Mouse (Mus musculus): ENCODE measurements around the gene Dppa2. TPM values are rescaled to one million over a fixed set of nuclear protein-coding genes. Genes with fewer than 3 reads are reported as not detected.
"Not testable (repeated sequence)": the region's sequence is repeated elsewhere in the genome, so short reads cannot be mapped to it uniquely, and the experiment has no call there.

Dppa2 gene
- total RNA-seq (2018; cell fraction: chromatin; rRNA removed), result not detected
- total RNA-seq (2018; cell fraction: cytosol; rRNA removed), result not detected
- total RNA-seq (2018; cell fraction: nucleus; rRNA removed), result not detected
- not detected in 3 replicates for polyA plus RNA-seq (2018)

GRCm38 (mm10) chr16:48303509-48303908 lies at the start of gene Dppa2:
TSS of gene Dppa2 (plus strand) at chr16:48303908.
- 87% methylated on average over 7 of the region's 7 CpGs for WGBS (ENCODE audit: missing documents)
- H3K79me2 ChIP-seq (ENCODE audit: inconsistent target), result no peaks in the 10 kb centered on the region
- no peaks in the 10 kb centered on the region for H3K36me3 ChIP-seq (ENCODE audit: inconsistent target)

GRCm38 (mm10) chr16:48254584-48254983 lies 49.1 kb upstream of the Dppa2 start:
- Histone ChIP-seq H3K4me3 (ENCODE audit: inconsistent target) (no peak overlapping the region), H3K27ac (no peak overlapping the region), H3K36me3 (ENCODE audit: inconsistent target) (no peaks in the 10 kb centered on the region), H3K79me2 (ENCODE audit: inconsistent target) (no peaks in the 10 kb centered on the region)
- WGBS (ENCODE audit: missing documents), result 81% methylated on average over 5 of the region's 5 CpGs

More at GRCm38 (mm10) chr16:48303509-48303908, at the start of gene Dppa2:
- no peak within 1 kb of the TSS for H3K27ac ChIP-seq
- no peak within 1 kb of the TSS for H3K4me3 ChIP-seq (ENCODE audit: inconsistent target)

- 8% methylated on average over 4 of the region's 4 CpGs for WGBS (ENCODE audit: missing documents)
- Histone ChIP-seq H3K36me3 (ENCODE audit: inconsistent target) (no peaks in the 10 kb centered on the region), H3K79me2 (ENCODE audit: inconsistent target) (no peaks in the 10 kb centered on the region), H3K27ac (no peak overlapping the region), H3K4me3 (ENCODE audit: inconsistent target) (no peak overlapping the region)
These were observed 44.2 kb upstream of the Dppa2 start for GRCm38 (mm10) chr16:48259519-48259918.

- Histone ChIP-seq H3K27ac (no peak overlapping the region), H3K36me3 (ENCODE audit: inconsistent target) (no peaks in the 10 kb centered on the region), H3K4me3 (ENCODE audit: inconsistent target) (no peak overlapping the region), H3K79me2 (ENCODE audit: inconsistent target) (no peaks in the 10 kb centered on the region)
- 77% methylated on average over 1 of the region's 1 CpGs for WGBS (ENCODE audit: missing documents)
These were observed 40.8 kb upstream of the Dppa2 start for GRCm38 (mm10) chr16:48262901-48263300.

GRCm38 (mm10) chr16:48265856-48266255 lies 37.9 kb upstream of the Dppa2 start:
- 87% methylated on average over 4 of the region's 4 CpGs for WGBS (ENCODE audit: missing documents)
- Histone ChIP-seq H3K79me2 (ENCODE audit: inconsistent target) (no peaks in the 10 kb centered on the region), H3K4me3 (ENCODE audit: inconsistent target) (no peak overlapping the region), H3K27ac (no peak overlapping the region), H3K36me3 (ENCODE audit: inconsistent target) (no peaks in the 10 kb centered on the region)

GRCm38 (mm10) chr16:48276940-48277339 lies 26.8 kb upstream of the Dppa2 start:
- H3K27ac ChIP-seq, result no peak overlapping the region
- H3K4me3 ChIP-seq (ENCODE audit: inconsistent target), result no peak overlapping the region
- 88% methylated on average over 4 of the region's 4 CpGs for WGBS (ENCODE audit: missing documents)
- no peaks in the 10 kb centered on the region for H3K36me3 ChIP-seq (ENCODE audit: inconsistent target)
- no peaks in the 10 kb centered on the region for H3K79me2 ChIP-seq (ENCODE audit: inconsistent target)

GRCm38 (mm10) chr16:48280883-48281282 lies 22.8 kb upstream of the Dppa2 start:
- no peaks in the 10 kb centered on the region for H3K36me3 ChIP-seq (ENCODE audit: inconsistent target)
- 85% methylated on average over 4 of the region's 4 CpGs for WGBS (ENCODE audit: missing documents)
- no peak overlapping the region for H3K4me3 ChIP-seq (ENCODE audit: inconsistent target)
- H3K79me2 ChIP-seq (ENCODE audit: inconsistent target), result no peaks in the 10 kb centered on the region
- H3K27ac ChIP-seq, result no peak overlapping the region

GRCm38 (mm10) chr16:48282801-48283200 lies 20.9 kb upstream of the Dppa2 start:
- no peak overlapping the region for H3K4me3 ChIP-seq (ENCODE audit: inconsistent target)
- H3K36me3 ChIP-seq (ENCODE audit: inconsistent target), result no peaks in the 10 kb centered on the region
- 77% methylated on average over 1 of the region's 1 CpGs for WGBS (ENCODE audit: missing documents)
- H3K27ac ChIP-seq, result no peak overlapping the region
- no peaks in the 10 kb centered on the region for H3K79me2 ChIP-seq (ENCODE audit: inconsistent target)

- H3K4me3 ChIP-seq (ENCODE audit: inconsistent target), result no peak within 1 kb of the TSS
- no peak within 1 kb of the TSS for H3K27ac ChIP-seq
- no peaks in the 10 kb centered on the region for H3K36me3 ChIP-seq (ENCODE audit: inconsistent target)
- no peaks in the 10 kb centered on the region for H3K79me2 ChIP-seq (ENCODE audit: inconsistent target)
- WGBS (ENCODE audit: missing documents), result 83% methylated on average over 3 of the region's 4 CpGs
These were observed 20.2 kb upstream of the Dppa2 start, which contains the start of gene Dppa4 for GRCm38 (mm10) chr16:48283517-48283916. TSS of gene Dppa4 (plus strand) at chr16:48283733.

- Histone ChIP-seq H3K4me3 (ENCODE audit: inconsistent target) (no peak overlapping the region), H3K27ac (no peak overlapping the region), H3K36me3 (ENCODE audit: inconsistent target) (no peaks in the 10 kb centered on the region), H3K79me2 (ENCODE audit: inconsistent target) (no peaks in the 10 kb centered on the region)
- WGBS (ENCODE audit: missing documents), result 97% methylated on average over 4 of the region's 4 CpGs
These were observed 18.2 kb upstream of the Dppa2 start for GRCm38 (mm10) chr16:48285517-48285916.

GRCm38 (mm10) chr16:48297384-48298136 lies 6.1 kb upstream of the Dppa2 start:
- 77% methylated on average over 14 of the region's 14 CpGs for WGBS (ENCODE audit: missing documents)
- no peak overlapping the region for H3K27ac ChIP-seq

GRCm38 (mm10) chr16:48299884-48300283 lies 3.8 kb upstream of the Dppa2 start:
- no peaks in the 10 kb centered on the region for H3K36me3 ChIP-seq (ENCODE audit: inconsistent target)
- no peak overlapping the region for H3K4me3 ChIP-seq (ENCODE audit: inconsistent target)
- WGBS (ENCODE audit: missing documents), result 27% methylated on average over 3 of the region's 3 CpGs

More at GRCm38 (mm10) chr16:48297384-48298136, 6.1 kb upstream of the Dppa2 start:
- H3K4me3 ChIP-seq (ENCODE audit: inconsistent target), result no peak overlapping the region
- no peaks in the 10 kb centered on the region for H3K36me3 ChIP-seq (ENCODE audit: inconsistent target)
- no peaks in the 10 kb centered on the region for H3K79me2 ChIP-seq (ENCODE audit: inconsistent target)

GRCm38 (mm10) chr16:48303983-48304382 lies 275 bp downstream of the Dppa2 start:
- Histone ChIP-seq H3K4me3 (ENCODE audit: inconsistent target) (no peak overlapping the region), H3K36me3 (ENCODE audit: inconsistent target) (no peaks in the 10 kb centered on the region), H3K79me2 (ENCODE audit: inconsistent target) (no peaks in the 10 kb centered on the region), H3K27ac (no peak overlapping the region)
- WGBS (ENCODE audit: missing documents), result 100% methylated on average over 3 of the region's 3 CpGs

More at GRCm38 (mm10) chr16:48299884-48300283, 3.8 kb upstream of the Dppa2 start:
- H3K79me2 ChIP-seq (ENCODE audit: inconsistent target), result no peaks in the 10 kb centered on the region
- H3K27ac ChIP-seq, result no peak overlapping the region

GRCm38 (mm10) chr16:48308916-48309315 lies 5.2 kb downstream of the Dppa2 start:
- not testable (repeated sequence) for H3K36me3 ChIP-seq (ENCODE audit: inconsistent target); H3K79me2 ChIP-seq (ENCODE audit: inconsistent target); H3K27ac ChIP-seq; H3K4me3 ChIP-seq (ENCODE audit: inconsistent target)
- 98% methylated on average over 7 of the region's 10 CpGs for WGBS (ENCODE audit: missing documents)

GRCm38 (mm10) chr16:48309912-48310630 lies 6.4 kb downstream of the Dppa2 start:
- Histone ChIP-seq H3K27ac (no peak overlapping the region), H3K4me3 (ENCODE audit: inconsistent target) (no peak overlapping the region), H3K36me3 (ENCODE audit: inconsistent target) (no peaks in the 10 kb centered on the region), H3K79me2 (ENCODE audit: inconsistent target) (no peaks in the 10 kb centered on the region)
- WGBS (ENCODE audit: missing documents), result 87% methylated on average over 12 of the region's 12 CpGs
